In genomic region chr4:109279689-109280458, GRCm38 (mm10) we compare ENCODE assay signal across 8 mouse cellular contexts. TPM values are rescaled to one million over a fixed set of nuclear protein-coding genes. Genes with fewer than 3 reads are reported as not detected.
DNase-seq lines count a peak whose midpoint lies in the region; ATAC-seq lines count a peak whose summit lies in the region.

Gene Eps15, plus strand, starts transcription at chr4:109280268.

- H3K4me3 ChIP-seq in hindbrain, embryonic 15.5 days = peak within 1 kb of the TSS; percentile 86

- H3K4me1 ChIP-seq in hindbrain, embryonic 15.5 days (replicated peaks) = peaks cover 8% of the 10 kb centered on the region; the same call in 1 of the 2 replicates

- H3K9me3 ChIP-seq in hindbrain, embryonic 15.5 days = no peaks in the 10 kb centered on the region

- H3K27me3 ChIP-seq in hindbrain, embryonic 15.5 days = no peaks in the 10 kb centered on the region

- H3K9ac ChIP-seq in hindbrain, embryonic 15.5 days = peak within 1 kb of the TSS; percentile 69

- 3% methylated on average over 25 of the region's 44 CpGs for WGBS in hindbrain, embryonic 15.5 days

- H3K4me2 ChIP-seq in hindbrain, embryonic 15.5 days = peak within 1 kb of the TSS; percentile 77

- peak; percentile 92 for ATAC-seq in hindbrain, embryonic 15.5 days (ENCODE audit: low FRiP score, low read depth)

- DNase-seq in R1 (ENCODE audit: low read depth, low spot score) = peak; percentile 93
- peak; percentile 94 to 97 for DNase-seq in cerebellum, postnatal 25 days
- DNase-seq in frontal cortex, postnatal 36 days (ENCODE audit: low spot score in 2 of 2) = peak; percentile 62 to 70
- peak; percentile 72 for DNase-seq in left cerebral cortex, adult 11 months (ENCODE audit: low spot score)
- peak; percentile 96 for DNase-seq in lung, postnatal 4 days
- peak; percentile 83 for DNase-seq in retina, postnatal 7 days (ENCODE audit: low read depth, low spot score)
- DNase-seq in urinary bladder, adult 2 months (ENCODE audit: low spot score) = peak; percentile 88

- H3K36me3 ChIP-seq in hindbrain, embryonic 15.5 days = no peaks in the 10 kb centered on the region

- peak within 1 kb of the TSS; percentile 65 for H3K27ac ChIP-seq in hindbrain, embryonic 15.5 days (replicated peaks)

RNA-seq across cellular contexts. Expression of gene Eps15, which starts in this region (rescaled TPM):
- polyA plus RNA-seq in hindbrain, embryonic 15.5 days (2015; fragmentation: Nextera tagmentation; extraction: Ambion mirVana) = 62.8 and 65.2 TPM in 2 replicates
- 39.7 and 41.2 TPM in 2 replicates for polyA plus RNA-seq in urinary bladder, adult 2 months (2012; rRNA removed)

Comparison
In these comparisons a context has a peak if more than half of its experiments do, and no peak if none do; other contexts are left out.
1. Peak in every context shown above with its lines: DNase-seq, ATAC-seq, H3K4me3 ChIP-seq and H3K27ac ChIP-seq.